In genomic region chr11:103765556-103766011, GRCm38 (mm10) we compare ENCODE assay signal across 17 mouse cellular contexts. TPM values are rescaled to one million over a fixed set of nuclear protein-coding genes. Genes with fewer than 3 reads are reported as not detected.
DNase-seq lines count a peak whose midpoint lies in the region; ATAC-seq and TF ChIP-seq lines count a peak whose summit lies in the region.
"Had no signal": no experiment of that assay in that cellular context is flagged by ENCODE, and none has a peak within 500 bp of the region (broad histone marks: within the 10 kb centered on the region; RNA-seq: fewer than 3 reads in every experiment).

No protein-coding gene starts in this region.

- H3K9ac ChIP-seq in hindbrain, embryonic 12.5 days, result 0 out of 2 replicates have a peak overlapping the region, but pooled peaks have one; percentile 41
- no peak overlapping the region for H3K9ac ChIP-seq in midbrain, embryonic 15.5 days
- no peak overlapping the region for H3K9ac ChIP-seq in intestine, postnatal 0 days (ENCODE audit: low read depth, low read length)
- H3K9ac ChIP-seq: embryonic facial prominence, embryonic 13.5 days had no signal

- H3K27ac ChIP-seq in hindbrain, embryonic 12.5 days, result no peak overlapping the region; the same call in 1 of the 2 replicates
- peak overlapping the region; percentile 38; the same call in 1 of the 2 replicates for H3K27ac ChIP-seq in midbrain, embryonic 15.5 days
- H3K27ac ChIP-seq in intestine, postnatal 0 days (ENCODE audit: low read depth, low read length), result no peak overlapping the region
- H3K27ac ChIP-seq: embryonic facial prominence, embryonic 13.5 days; left cerebral cortex, adult 2 months had no signal

- peaks cover 36% of the 10 kb centered on the region for H3K27me3 ChIP-seq in hindbrain, embryonic 12.5 days
- H3K27me3 ChIP-seq in midbrain, embryonic 15.5 days (replicated peaks), result peaks cover 17% of the 10 kb centered on the region
- H3K27me3 ChIP-seq in intestine, postnatal 0 days (replicated peaks; ENCODE audit: control insufficient read depth, insufficient read depth, low read length), result peaks cover 22% of the 10 kb centered on the region

- DNase-seq in left cerebral cortex, postnatal 4 days, result peak; percentile 24
- DNase-seq in left cerebral cortex, postnatal 14 days (ENCODE audit: low spot score in 2 of 2), result no peak
- no peak for DNase-seq in testis, postnatal 10 days (ENCODE audit: low spot score)
- DNase-seq in kidney, adult 18-20 months, result no peak
- no peak for DNase-seq in gastrocnemius, postnatal 14 days
- DNase-seq: adrenal gland, postnatal 36 days; heart, adult 18-20 months; heart, postnatal 10 days; lung, postnatal 10 days; spleen, adult 18-20 months had no signal

- H3K9me3 ChIP-seq in hindbrain, embryonic 12.5 days (replicated peaks), result no peaks in the 10 kb centered on the region
- H3K9me3 ChIP-seq in midbrain, embryonic 15.5 days, result no peaks in the 10 kb centered on the region
- no peaks in the 10 kb centered on the region for H3K9me3 ChIP-seq in intestine, postnatal 0 days (ENCODE audit: control insufficient read depth)
- H3K9me3 ChIP-seq: embryonic facial prominence, embryonic 13.5 days had no signal

- H3K4me3 ChIP-seq in hindbrain, embryonic 12.5 days, result no peak overlapping the region
- H3K4me3 ChIP-seq in midbrain, embryonic 15.5 days, result no peak overlapping the region
- H3K4me3 ChIP-seq in intestine, postnatal 0 days (ENCODE audit: low read depth, low read length), result no peak overlapping the region
- H3K4me3 ChIP-seq: embryonic facial prominence, embryonic 13.5 days; left cerebral cortex, adult 2 months had no signal

- 0 out of 2 replicates have a peak overlapping the region, but pooled peaks have one; percentile 17 for H3K4me2 ChIP-seq in hindbrain, embryonic 12.5 days (replicated peaks)
- no peak overlapping the region for H3K4me2 ChIP-seq in midbrain, embryonic 15.5 days
- no peak overlapping the region for H3K4me2 ChIP-seq in intestine, postnatal 0 days (replicated peaks; ENCODE audit: low read depth)
- H3K4me2 ChIP-seq: embryonic facial prominence, embryonic 13.5 days; liver, embryonic 11.5 days had no signal

- 2% methylated on average over 6 of the region's 6 CpGs for WGBS in hindbrain, embryonic 12.5 days
- 8% methylated on average over 6 of the region's 6 CpGs for WGBS in midbrain, embryonic 15.5 days
- 34% methylated on average over 6 of the region's 6 CpGs for WGBS in intestine, postnatal 0 days

- TF ChIP-seq CTCF in intestine, postnatal 0 days (IDR thresholded peaks at IDR 0.05; ENCODE audit: low read depth), result no peak

- intact Hi-C loops in left cerebral cortex, postnatal 4 days (cut with DNase I), result no loop called here
- intact Hi-C loops in left cerebral cortex, postnatal 14 days (cut with DNase I), result no loop called here
- intact Hi-C loops in gastrocnemius, postnatal 14 days (cut with DNase I; ENCODE audit: low total_unique reads), result no loop called here

- ATAC-seq in hindbrain, embryonic 12.5 days (ENCODE audit: low FRiP score), result peak; percentile 62; the same call in 1 of the 2 replicates
- ATAC-seq in midbrain, embryonic 15.5 days (replicated peaks), result peak; percentile 75
- ATAC-seq in intestine, postnatal 0 days, result no peak
- ATAC-seq: intestine, embryonic 16.5 days had no signal

- H3K4me1 ChIP-seq in hindbrain, embryonic 12.5 days, result peaks cover 17% of the 10 kb centered on the region
- H3K4me1 ChIP-seq in midbrain, embryonic 15.5 days, result peaks cover 17% of the 10 kb centered on the region
- no peaks in the 10 kb centered on the region for H3K4me1 ChIP-seq in intestine, postnatal 0 days (replicated peaks; ENCODE audit: control insufficient read depth, insufficient read depth, low read length)

- no peaks in the 10 kb centered on the region for H3K36me3 ChIP-seq in hindbrain, embryonic 12.5 days
- H3K36me3 ChIP-seq in midbrain, embryonic 15.5 days (replicated peaks), result no peaks in the 10 kb centered on the region
- no peaks in the 10 kb centered on the region for H3K36me3 ChIP-seq in intestine, postnatal 0 days (ENCODE audit: control insufficient read depth, insufficient read depth)
- H3K36me3 ChIP-seq: embryonic facial prominence, embryonic 13.5 days had no signal

RNA-seq across cellular contexts. Expression of gene Wnt3, which starts 8.4 kb away (rescaled TPM):
- total RNA-seq in left cerebral cortex, postnatal 4 days (2021), result 1 to 10 TPM; 2.5 to 2.8 TPM
- total RNA-seq in left cerebral cortex, postnatal 14 days (2021), result under 1 TPM; 0.82 to 0.83 TPM
- polyA plus RNA-seq in hindbrain, embryonic 12.5 days (2016; fragmentation: Nextera tagmentation; extraction: Ambion mirVana), result 8.0 and 8.7 TPM in 2 replicates
- 13.1 and 14.8 TPM in 2 replicates for polyA plus RNA-seq in midbrain, embryonic 15.5 days (2015; fragmentation: Nextera tagmentation; extraction: Ambion mirVana)
- polyA plus RNA-seq in intestine, postnatal 0 days (2015; fragmentation: Nextera tagmentation; extraction: Ambion mirVana), result 0.51 and 0.55 TPM in 2 replicates
- under 1 TPM in 1 of 2 experiments, not detected in 1; 0.18 TPM for total RNA-seq in gastrocnemius, postnatal 14 days (2021)
- total RNA-seq: heart, adult 18-20 months; heart, postnatal 10 days had no signal

RNA-seq across cellular contexts. Expression of gene Wnt9b, which starts 16.0 kb away (rescaled TPM):
- not detected for total RNA-seq in left cerebral cortex, postnatal 4 days (2021)
- total RNA-seq in left cerebral cortex, postnatal 14 days (2021), result under 1 TPM in 1 of 2 experiments, not detected in 1; 0.06 TPM
- polyA plus RNA-seq in hindbrain, embryonic 12.5 days (2016; fragmentation: Nextera tagmentation; extraction: Ambion mirVana), result 0.77 and 0.88 TPM in 2 replicates
- polyA plus RNA-seq in midbrain, embryonic 15.5 days (2015; fragmentation: Nextera tagmentation; extraction: Ambion mirVana), result 0.95 and 1.3 TPM in 2 replicates
- 0.03 and 0.09 TPM in 2 replicates for polyA plus RNA-seq in intestine, postnatal 0 days (2015; fragmentation: Nextera tagmentation; extraction: Ambion mirVana)
- total RNA-seq in gastrocnemius, postnatal 14 days (2021), result under 1 TPM in 1 of 2 experiments, not detected in 1; 0.09 TPM
